Mouse (Mus musculus) bone marrow, adult 2 months (tissue): Measurements from ENCODE around the gene Eif4ebp2.

Source experiments
- CTCF ChIP-seq: fragments of 200-500 bp; IDR thresholded peaks from 2 replicates; pipeline ENCODE4 v1.5.1; 2011; ENCODE audit warnings: low read length, control low read depth; ENCODE audit not compliant: control insufficient read depth, insufficient read depth
- POLR2A ChIP-seq: fragments of 200-500 bp; IDR thresholded peaks from 2 replicates; pipeline ENCODE4 v1.6.1; 2011; ENCODE audit warnings: low read depth, mild to moderate bottlenecking, control low read depth, low read length, borderline replicate concordance; ENCODE audit not compliant: control insufficient read depth

DNA sequence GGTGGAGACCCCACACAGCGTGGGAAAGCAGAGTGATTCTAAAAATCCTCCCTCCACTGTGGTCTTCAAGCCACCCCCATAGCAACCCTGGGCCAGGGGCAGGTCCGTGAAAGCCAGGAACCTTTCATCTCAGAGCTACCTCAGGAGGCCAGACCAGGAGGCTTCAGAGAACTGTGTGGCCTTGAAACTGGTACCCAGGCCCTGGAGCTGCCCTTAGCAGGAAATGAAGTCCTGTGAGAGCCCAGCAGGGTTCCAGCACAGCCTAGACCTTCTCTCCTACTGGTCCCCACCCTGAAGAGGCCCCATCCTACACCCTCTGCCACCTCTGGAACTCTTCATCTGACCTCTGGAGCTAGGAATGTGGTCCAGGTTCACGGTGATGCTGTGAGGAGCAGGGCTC is 54.3 kb downstream of the Eif4ebp2 start:
- TF ChIP-seq POLR2A: no peak
- TF ChIP-seq CTCF: no peak
